Mouse (Mus musculus) neural tube, embryonic 14.5 days (tissue): ENCODE measurements around the gene Pygb. TPM values are rescaled to one million over a fixed set of nuclear protein-coding genes. Genes with fewer than 3 reads are reported as not detected.

Source experiments
- ATAC-seq: fragments of 200-750 bp; cut with Nextera tagmentation; 2 replicates; pipeline ENCODE4 v1.8.0; 2017; ENCODE audit warnings: low read depth, mild to moderate bottlenecking, moderate TSS enrichment, moderate library complexity
- H3K27ac ChIP-seq: fragments of 300-500 bp; sonication (generic); 2 replicates; pipeline ENCODE4 v1.5.1; 2014; ENCODE audit warnings: low read depth, mild to moderate bottlenecking, control low read depth, low read length, moderate library complexity, mixed read lengths
- H3K27me3 ChIP-seq: fragments of 300-500 bp; sonication (generic); 2 replicates; pipeline ENCODE4 v1.6.1; 2014; ENCODE audit warnings: low read length; ENCODE audit not compliant: control insufficient read depth, insufficient read depth
- H3K36me3 ChIP-seq: fragments of 300-500 bp; sonication (generic); 2 replicates; pipeline ENCODE4 v1.6.1; 2014; ENCODE audit warnings: low read length, mixed read lengths; ENCODE audit not compliant: control insufficient read depth, insufficient read depth
- H3K4me1 ChIP-seq: fragments of 300-500 bp; sonication (generic); 2 replicates; pipeline ENCODE4 v1.6.1; 2014; ENCODE audit warnings: low read length; ENCODE audit not compliant: control insufficient read depth, insufficient read depth
- H3K4me2 ChIP-seq: fragments of 300-500 bp; sonication (generic); 2 replicates; pipeline ENCODE4 v1.6.1; 2014; ENCODE audit warnings: mild to moderate bottlenecking, low read depth, low read length, control low read depth
- H3K4me3 ChIP-seq: fragments of 300-500 bp; sonication (generic); 2 replicates; pipeline ENCODE4 v1.5.1; 2014; ENCODE audit warnings: low read depth, low read length, control low read depth, mixed read lengths
- H3K9ac ChIP-seq: fragments of 300-500 bp; sonication (generic); replicated peaks from 2 replicates; pipeline ENCODE4 v1.6.1; 2014; ENCODE audit warnings: low read depth, mild to moderate bottlenecking, control low read depth, low read length, mixed read lengths
- H3K9me3 ChIP-seq: fragments of 300-500 bp; sonication (generic); 2 replicates; pipeline ENCODE4 v1.6.1; 2016; ENCODE audit warnings: low read length; ENCODE audit not compliant: control insufficient read depth
- WGBS: fragments of 180-500 bp; shearing (Covaris S2); extraction: QIAGEN DNeasy Blood & Tissue Kit; methylation state at CpG from one replicate; pipeline ENCODE4 v1.1.7; 2014; 5-methylcytosine and 5-hydroxymethylcytosine counted together
- polyA plus RNA-seq: library from polyadenylated mRNA; unstranded; fragments of >200 nt; fragmentation: Nextera tagmentation; extraction: Ambion mirVana; gene quantifications from 2 replicates; pipeline ENCODE4 v1.2.1, GENCODE M21; 2014

The Pygb gene
- polyA plus RNA-seq, 1 experiment from 2014 or later, result 77.7 TPM

- Histone ChIP-seq H3K9me3 (no peaks in the 10 kb centered on the region), H3K27ac (no peak overlapping the region), H3K4me3 (no peak overlapping the region), H3K4me2 (no peak overlapping the region), H3K27me3 (no peaks in the 10 kb centered on the region), H3K4me1 (peaks cover 3% of the 10 kb centered on the region; the same call in 1 of the 2 replicates), H3K9ac (no peak overlapping the region), H3K36me3 (no peaks in the 10 kb centered on the region)
- WGBS, result 82% methylated on average over 2 of the region's 2 CpGs
- no peak for ATAC-seq
These were observed 3.7 kb upstream of the Pygb start for GRCm38 (mm10) chr2:150782801-150783200.

- peak overlapping the region; percentile 44 for H3K27ac ChIP-seq
- peak overlapping the region; percentile 53 for H3K9ac ChIP-seq
- ATAC-seq, result peak; percentile 62
- WGBS, result under 1% methylated on average over 23 of the region's 23 CpGs
- no peaks in the 10 kb centered on the region for H3K36me3 ChIP-seq
- peak overlapping the region; percentile 68 for H3K4me3 ChIP-seq
- peak overlapping the region; percentile 80 for H3K4me2 ChIP-seq
- H3K4me1 ChIP-seq, result peaks cover 8% of the 10 kb centered on the region; the same call in 1 of the 2 replicates
- no peaks in the 10 kb centered on the region for H3K27me3 ChIP-seq
- no peaks in the 10 kb centered on the region for H3K9me3 ChIP-seq
These were observed 768 bp downstream of the Pygb start for GRCm38 (mm10) chr2:150787234-150787771.

- H3K36me3 ChIP-seq, result no peaks in the 10 kb centered on the region
- peak overlapping the region; percentile 30; the same call in 1 of the 2 replicates for H3K4me2 ChIP-seq
- H3K27ac ChIP-seq, result no peak overlapping the region
- H3K9ac ChIP-seq, result no peak overlapping the region
- WGBS, result 55% methylated on average over 4 of the region's 4 CpGs
- no peaks in the 10 kb centered on the region for H3K9me3 ChIP-seq
- H3K4me1 ChIP-seq, result peaks cover 8% of the 10 kb centered on the region; the same call in 1 of the 2 replicates
- H3K27me3 ChIP-seq, result no peaks in the 10 kb centered on the region
- no peak for ATAC-seq
- no peak overlapping the region for H3K4me3 ChIP-seq
These were observed 2.4 kb downstream of the Pygb start for GRCm38 (mm10) chr2:150788768-150789550.

- no peak overlapping the region for H3K4me2 ChIP-seq
- H3K9ac ChIP-seq, result no peak overlapping the region
- peaks cover 6% of the 10 kb centered on the region; the same call in 1 of the 2 replicates for H3K4me1 ChIP-seq
- H3K36me3 ChIP-seq, result no peaks in the 10 kb centered on the region
- no peak overlapping the region for H3K4me3 ChIP-seq
- no peak for ATAC-seq
- no peak overlapping the region for H3K27ac ChIP-seq
- H3K9me3 ChIP-seq, result no peaks in the 10 kb centered on the region
- no peaks in the 10 kb centered on the region for H3K27me3 ChIP-seq
- 59% methylated on average over 4 of the region's 4 CpGs for WGBS
These were observed 6.8 kb downstream of the Pygb start for GRCm38 (mm10) chr2:150793320-150793719.

GRCm38 (mm10) chr2:150798084-150798483 lies 11.5 kb downstream of the Pygb start:
- Histone ChIP-seq H3K36me3 (peaks cover 3% of the 10 kb centered on the region), H3K27me3 (no peaks in the 10 kb centered on the region), H3K9me3 (no peaks in the 10 kb centered on the region), H3K27ac (no peak overlapping the region), H3K9ac (no peak overlapping the region), H3K4me3 (no peak overlapping the region), H3K4me1 (no peaks in the 10 kb centered on the region), H3K4me2 (no peak overlapping the region)
- WGBS, result 88% methylated on average over 7 of the region's 7 CpGs
- no peak for ATAC-seq

- ATAC-seq, result no peak
- H3K27ac ChIP-seq, result no peak overlapping the region
- no peaks in the 10 kb centered on the region for H3K4me1 ChIP-seq
- H3K27me3 ChIP-seq, result no peaks in the 10 kb centered on the region
- no peak overlapping the region for H3K4me3 ChIP-seq
- no peaks in the 10 kb centered on the region for H3K9me3 ChIP-seq
- peaks cover 3% of the 10 kb centered on the region for H3K36me3 ChIP-seq
- no peak overlapping the region for H3K4me2 ChIP-seq
- H3K9ac ChIP-seq, result no peak overlapping the region
- 94% methylated on average over 5 of the region's 5 CpGs for WGBS
These were observed 14.1 kb downstream of the Pygb start for GRCm38 (mm10) chr2:150800616-150801015.

- no peak overlapping the region for H3K4me2 ChIP-seq
- ATAC-seq, result no peak
- H3K27ac ChIP-seq, result no peak overlapping the region
- H3K4me3 ChIP-seq, result no peak overlapping the region
- peaks cover 3% of the 10 kb centered on the region for H3K36me3 ChIP-seq
- no peaks in the 10 kb centered on the region for H3K27me3 ChIP-seq
- WGBS, result 92% methylated on average over 1 of the region's 1 CpGs
- H3K4me1 ChIP-seq, result no peaks in the 10 kb centered on the region
- H3K9me3 ChIP-seq, result no peaks in the 10 kb centered on the region
- no peak overlapping the region for H3K9ac ChIP-seq
These were observed 16.5 kb downstream of the Pygb start for GRCm38 (mm10) chr2:150803035-150803434.

- Histone ChIP-seq H3K27me3 (no peaks in the 10 kb centered on the region), H3K4me2 (no peak overlapping the region), H3K4me1 (no peaks in the 10 kb centered on the region), H3K36me3 (peaks cover 20% of the 10 kb centered on the region), H3K9me3 (no peaks in the 10 kb centered on the region), H3K27ac (no peak overlapping the region), H3K9ac (no peak overlapping the region), H3K4me3 (no peak overlapping the region)
- peak; percentile 57 for ATAC-seq
- 67% methylated on average over 6 of the region's 6 CpGs for WGBS
These were observed 21.8 kb downstream of the Pygb start for GRCm38 (mm10) chr2:150808381-150808780.

- H3K27ac ChIP-seq, result no peak overlapping the region
These were observed 22.3 kb downstream of the Pygb start for GRCm38 (mm10) chr2:150808812-150809211.

More at GRCm38 (mm10) chr2:150808812-150809211, 22.3 kb downstream of the Pygb start:
- H3K9ac ChIP-seq, result no peak overlapping the region
- no peaks in the 10 kb centered on the region for H3K4me1 ChIP-seq
- H3K36me3 ChIP-seq, result peaks cover 24% of the 10 kb centered on the region
- H3K27me3 ChIP-seq, result no peaks in the 10 kb centered on the region
- no peak for ATAC-seq
- H3K4me2 ChIP-seq, result no peak overlapping the region
- H3K4me3 ChIP-seq, result no peak overlapping the region
- WGBS, result 88% methylated on average over 6 of the region's 6 CpGs
- no peaks in the 10 kb centered on the region for H3K9me3 ChIP-seq
